ENCODE assay signal across 9 mouse cellular contexts in the genomic region with DNA sequence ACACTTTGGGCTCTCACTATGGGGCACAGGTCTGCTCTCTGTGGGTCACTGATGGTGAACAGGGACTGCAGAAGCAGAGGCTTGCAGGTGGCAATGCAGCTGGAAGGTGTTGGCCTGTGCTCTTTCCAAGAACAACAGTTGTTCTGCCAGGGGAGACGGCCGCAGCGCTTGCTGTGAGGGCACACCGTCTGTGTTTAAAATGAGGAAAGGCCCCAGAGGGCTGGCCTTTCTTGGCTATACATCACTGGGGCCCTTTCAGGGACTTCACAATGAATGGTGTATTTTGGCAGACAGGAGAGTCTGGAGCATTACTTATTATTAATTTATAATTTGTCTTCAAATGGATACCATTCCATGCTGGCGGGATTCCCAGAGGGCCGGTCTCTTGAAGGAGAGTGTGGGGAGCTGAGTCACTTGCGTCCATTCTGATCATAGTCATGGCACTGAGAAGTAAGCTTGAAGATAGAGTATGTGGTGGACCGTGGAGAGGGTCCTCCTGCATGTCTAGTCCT.
DNase-seq lines count a peak whose midpoint lies in the region; ATAC-seq lines count a peak whose summit lies in the region.
"Had no signal": no experiment of that assay in that cellular context is flagged by ENCODE, and none has a peak within 500 bp of the region (broad histone marks: within the 10 kb centered on the region; RNA-seq: fewer than 3 reads in every experiment).

No protein-coding gene starts in this region.

- no peak for ATAC-seq in midbrain, embryonic 16.5 days
- ATAC-seq in intestine, embryonic 15.5 days, result peak; percentile 49
- ATAC-seq in stomach, embryonic 16.5 days (ENCODE audit: insufficient read depth, low FRiP score), result peak; percentile 74
- ATAC-seq: forebrain, postnatal 0 days had no signal

- no peak overlapping the region for H3K9ac ChIP-seq in midbrain, embryonic 16.5 days (ENCODE audit: low read depth, low read length)
- H3K9ac ChIP-seq in intestine, embryonic 15.5 days, result no peak overlapping the region
- H3K9ac ChIP-seq in stomach, embryonic 16.5 days (ENCODE audit: low read length), result no peak overlapping the region
- H3K9ac ChIP-seq: forebrain, postnatal 0 days had no signal

- H3K4me1 ChIP-seq in heart, embryonic 10.5 days, result peaks cover 19% of the 10 kb centered on the region
- H3K4me1 ChIP-seq in midbrain, embryonic 10.5 days, result peaks cover 16% of the 10 kb centered on the region
- peaks cover 3% of the 10 kb centered on the region; the same call in 1 of the 2 replicates for H3K4me1 ChIP-seq in midbrain, embryonic 16.5 days (ENCODE audit: control insufficient read depth, insufficient read depth, low read length)
- H3K4me1 ChIP-seq in intestine, embryonic 15.5 days (replicated peaks), result peaks cover 8% of the 10 kb centered on the region
- peaks cover 13% of the 10 kb centered on the region for H3K4me1 ChIP-seq in stomach, embryonic 16.5 days (ENCODE audit: control insufficient read depth, insufficient read depth, low read length)

- H3K4me2 ChIP-seq in midbrain, embryonic 16.5 days (ENCODE audit: low read length), result no peak overlapping the region
- H3K4me2 ChIP-seq in intestine, embryonic 15.5 days (replicated peaks), result peak overlapping the region; percentile 17
- peak overlapping the region; percentile 17; the same call in 1 of the 2 replicates for H3K4me2 ChIP-seq in stomach, embryonic 16.5 days (ENCODE audit: low read depth, low read length)

- H3K27me3 ChIP-seq in heart, embryonic 10.5 days (ENCODE audit: insufficient read depth, poor library complexity, severe bottlenecking), result no peaks in the 10 kb centered on the region
- H3K27me3 ChIP-seq in midbrain, embryonic 10.5 days (ENCODE audit: low read depth, poor library complexity, severe bottlenecking), result no peaks in the 10 kb centered on the region
- H3K27me3 ChIP-seq in midbrain, embryonic 16.5 days (ENCODE audit: control insufficient read depth, insufficient read depth, low read depth, low read length), result no peaks in the 10 kb centered on the region
- no peaks in the 10 kb centered on the region for H3K27me3 ChIP-seq in intestine, embryonic 15.5 days (replicated peaks)
- H3K27me3 ChIP-seq in stomach, embryonic 16.5 days (ENCODE audit: control insufficient read depth, insufficient read depth, low read length), result no peaks in the 10 kb centered on the region

- H3K27ac ChIP-seq in heart, embryonic 10.5 days, result no peak overlapping the region
- H3K27ac ChIP-seq in midbrain, embryonic 10.5 days (replicated peaks), result peak overlapping the region; percentile 38; the same call in 1 of the 2 replicates
- no peak overlapping the region for H3K27ac ChIP-seq in midbrain, embryonic 16.5 days (ENCODE audit: low read length)
- H3K27ac ChIP-seq in intestine, embryonic 15.5 days, result 0 out of 2 replicates have a peak overlapping the region, but pooled peaks have one; percentile 13
- H3K27ac ChIP-seq in stomach, embryonic 16.5 days (ENCODE audit: low read length), result peak overlapping the region; percentile 6; the same call in 1 of the 2 replicates

- no peaks in the 10 kb centered on the region for H3K9me3 ChIP-seq in heart, embryonic 10.5 days
- no peaks in the 10 kb centered on the region; the same call in 1 of the 2 replicates for H3K9me3 ChIP-seq in midbrain, embryonic 10.5 days (replicated peaks)
- no peaks in the 10 kb centered on the region for H3K9me3 ChIP-seq in midbrain, embryonic 16.5 days (replicated peaks; ENCODE audit: control insufficient read depth, low read length, poor library complexity, severe bottlenecking)
- H3K9me3 ChIP-seq in intestine, embryonic 15.5 days, result no peaks in the 10 kb centered on the region
- H3K9me3 ChIP-seq in stomach, embryonic 16.5 days (replicated peaks; ENCODE audit: control insufficient read depth, low read length), result no peaks in the 10 kb centered on the region

- DNase-seq in heart, adult 11 months, result peak; percentile 82
- DNase-seq in heart, embryonic 10.5 days (ENCODE audit: low spot score), result no peak
- no peak for DNase-seq in midbrain, embryonic 10.5 days (ENCODE audit: low spot score)
- no peak for DNase-seq in layer of hippocampus, adult 9-11 months
- no peak for DNase-seq in cerebellum, adult 11 months
- DNase-seq: forebrain, postnatal 0 days had no signal

- H3K4me3 ChIP-seq in heart, embryonic 10.5 days, result no peak overlapping the region
- no peak overlapping the region for H3K4me3 ChIP-seq in midbrain, embryonic 10.5 days
- H3K4me3 ChIP-seq in midbrain, embryonic 16.5 days (ENCODE audit: low read depth, low read length), result no peak overlapping the region
- no peak overlapping the region for H3K4me3 ChIP-seq in intestine, embryonic 15.5 days (replicated peaks)
- H3K4me3 ChIP-seq in stomach, embryonic 16.5 days (replicated peaks; ENCODE audit: low read length), result no peak overlapping the region

- WGBS in heart, embryonic 10.5 days, result 65% methylated on average over 8 of the region's 8 CpGs
- 72% methylated on average over 8 of the region's 8 CpGs for WGBS in midbrain, embryonic 10.5 days
- WGBS in midbrain, embryonic 16.5 days, result 45% methylated on average over 8 of the region's 8 CpGs
- 28% methylated on average over 8 of the region's 8 CpGs for WGBS in intestine, embryonic 15.5 days
- 16% methylated on average over 8 of the region's 8 CpGs for WGBS in stomach, embryonic 16.5 days

- H3K36me3 ChIP-seq in heart, embryonic 10.5 days, result no peaks in the 10 kb centered on the region
- H3K36me3 ChIP-seq in midbrain, embryonic 10.5 days, result no peaks in the 10 kb centered on the region
- H3K36me3 ChIP-seq in midbrain, embryonic 16.5 days (ENCODE audit: control insufficient read depth, insufficient read depth, low read length), result no peaks in the 10 kb centered on the region
- no peaks in the 10 kb centered on the region for H3K36me3 ChIP-seq in intestine, embryonic 15.5 days
- no peaks in the 10 kb centered on the region for H3K36me3 ChIP-seq in stomach, embryonic 16.5 days (ENCODE audit: control insufficient read depth, insufficient read depth, low read length)

Comparison
In these comparisons a context has a peak if more than half of its experiments do, and no peak if none do; other contexts are left out.
1. H3K27ac ChIP-seq: peak in midbrain, embryonic 10.5 days (single experiment), intestine, embryonic 15.5 days (single experiment) and stomach, embryonic 16.5 days (single experiment); none in heart, embryonic 10.5 days (single experiment) and midbrain, embryonic 16.5 days (single experiment).